Mouse (Mus musculus): ENCODE data around the gene Blvrb.

Blvrb gene

DNA sequence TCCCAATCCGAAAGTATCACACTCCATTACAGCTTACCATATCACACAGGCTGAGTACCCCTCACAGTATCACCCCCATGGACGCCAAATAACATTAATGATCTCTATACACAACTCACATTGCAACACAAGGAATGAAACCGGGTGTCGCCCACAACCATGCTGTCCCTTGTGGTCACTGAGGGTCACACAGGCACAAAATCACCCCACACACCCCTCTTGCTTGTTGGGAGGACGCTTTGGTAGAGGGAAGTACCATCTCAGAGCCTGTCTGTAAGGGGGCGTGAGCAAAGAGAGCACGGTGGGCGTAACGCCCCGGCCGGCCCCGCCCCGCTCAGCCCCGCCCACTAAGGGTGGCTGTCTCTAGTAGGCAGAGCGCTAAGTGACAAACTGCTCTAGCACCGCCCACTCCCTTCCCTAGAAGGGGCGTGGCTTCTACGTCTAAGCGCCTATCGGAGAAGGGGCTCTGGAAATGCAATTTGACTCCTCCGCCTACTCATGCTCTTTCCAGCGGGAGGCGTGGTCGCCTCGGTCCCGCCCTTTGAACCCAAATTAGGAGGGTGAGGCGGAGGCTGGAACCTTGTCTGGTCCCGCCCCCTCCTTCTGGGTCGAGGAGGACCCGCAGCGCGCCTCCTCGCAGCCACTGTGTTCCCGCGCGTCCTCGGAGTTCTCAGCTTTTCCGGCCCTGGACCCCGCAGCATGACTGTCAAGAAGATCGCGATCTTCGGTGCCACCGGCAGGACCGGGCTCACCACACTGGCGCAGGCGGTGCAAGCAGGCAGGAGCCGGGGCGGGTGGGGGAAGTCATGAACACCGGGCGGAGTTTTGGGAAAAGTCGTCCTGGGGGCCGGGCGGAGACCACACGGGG, at the start of gene Blvrb, which contains the start of gene Sptbn4:
Gene Blvrb (plus strand): TSS at position 560 of the 868 bp plus-strand sequence.
Gene Sptbn4 (minus strand): TSS at position 268 of the 868 bp plus-strand sequence.
- DNase-seq (ENCODE audit: low spot score in 2 of 2): peak; percentile 98 to 99

- no peak for DNase-seq (ENCODE audit: low spot score in 2 of 2)
Measured at GRCm38 (mm10) chr7:27400545-27400944, 47.2 kb upstream of the Blvrb start.

DNA sequence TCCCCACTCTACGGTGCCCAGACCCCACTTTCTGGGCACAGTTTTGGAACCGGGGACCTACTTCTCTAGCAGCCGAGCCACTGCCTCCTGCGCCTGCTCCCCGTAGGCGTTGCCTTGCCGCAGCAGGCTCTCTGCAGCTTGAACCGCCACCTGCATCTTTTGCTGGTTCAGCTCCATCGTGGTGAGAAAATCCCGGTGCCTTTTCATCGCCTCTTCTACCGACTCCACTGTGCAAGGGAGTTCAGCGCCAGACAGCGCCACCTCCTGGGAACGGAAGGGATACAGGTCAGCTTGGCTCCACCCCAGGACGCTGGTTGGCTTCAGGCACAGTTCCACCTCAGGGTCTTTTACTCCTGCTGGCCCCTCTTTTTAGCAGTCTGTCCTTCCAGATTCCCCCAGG, 45.1 kb upstream of the Blvrb start:
- peak; percentile 68 to 76 for DNase-seq (ENCODE audit: low spot score in 2 of 2)

DNA sequence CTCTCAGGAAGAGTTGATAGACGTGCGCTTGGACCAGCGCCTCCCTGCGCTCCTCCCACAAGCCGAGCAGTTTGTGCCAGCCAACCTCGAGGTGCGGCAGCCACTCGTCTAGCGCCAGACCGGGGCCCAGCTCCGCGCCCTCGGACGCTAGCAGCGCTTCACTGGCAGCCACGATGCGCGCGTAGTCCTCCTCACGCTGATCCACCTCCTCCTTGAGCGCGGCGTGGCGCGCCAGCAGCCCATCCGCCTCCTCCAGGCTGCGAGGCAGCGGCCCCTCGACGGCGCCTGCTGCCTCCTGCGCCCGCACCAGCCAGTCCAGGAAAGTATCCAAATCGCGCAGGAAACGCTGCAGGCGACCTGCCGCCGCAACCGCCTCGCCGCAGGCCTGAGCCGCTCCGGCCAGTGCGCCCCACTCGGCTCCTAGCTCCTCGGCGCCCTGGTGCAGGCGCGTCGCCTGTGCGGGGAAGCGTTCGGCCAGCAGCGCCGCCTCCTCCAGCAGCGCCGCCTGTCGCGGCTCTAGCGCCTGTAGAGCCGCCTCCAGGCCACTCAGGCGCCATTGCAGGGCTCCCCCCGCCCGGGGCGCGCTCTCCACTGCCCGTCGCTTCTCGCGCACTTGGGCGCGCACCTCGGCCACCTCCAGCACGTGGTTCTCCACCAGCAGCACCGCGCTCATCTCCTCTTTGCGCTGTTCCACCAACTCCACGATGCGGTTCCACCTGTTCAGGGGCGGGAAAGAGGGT, 43.4 kb upstream of the Blvrb start:
- DNase-seq (ENCODE audit: low spot score in 2 of 2): no peak

DNA sequence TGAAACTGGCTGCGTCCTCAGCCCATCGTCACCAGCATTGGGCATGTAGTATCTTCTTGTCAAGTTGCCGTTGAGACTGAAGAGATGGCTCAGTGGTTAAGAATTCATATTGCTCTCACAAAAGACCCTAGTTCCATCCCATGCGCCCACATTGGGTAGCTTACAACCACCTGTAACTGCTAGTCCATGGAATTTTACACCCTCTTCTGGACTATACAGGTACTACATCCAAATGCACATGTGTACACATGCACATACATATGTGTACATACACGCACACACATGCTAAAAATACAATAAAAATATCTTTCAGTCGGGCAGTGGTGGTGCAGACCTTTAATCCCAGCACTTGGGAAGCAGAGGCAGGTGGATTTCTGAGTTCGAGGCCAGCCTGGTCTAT, 41.3 kb upstream of the Blvrb start:
- DNase-seq (ENCODE audit: low spot score in 2 of 2): no peak

- DNase-seq (ENCODE audit: low spot score in 2 of 2): no peak
Measured at GRCm38 (mm10) chr7:27407816-27408215, 40.0 kb upstream of the Blvrb start.

DNA sequence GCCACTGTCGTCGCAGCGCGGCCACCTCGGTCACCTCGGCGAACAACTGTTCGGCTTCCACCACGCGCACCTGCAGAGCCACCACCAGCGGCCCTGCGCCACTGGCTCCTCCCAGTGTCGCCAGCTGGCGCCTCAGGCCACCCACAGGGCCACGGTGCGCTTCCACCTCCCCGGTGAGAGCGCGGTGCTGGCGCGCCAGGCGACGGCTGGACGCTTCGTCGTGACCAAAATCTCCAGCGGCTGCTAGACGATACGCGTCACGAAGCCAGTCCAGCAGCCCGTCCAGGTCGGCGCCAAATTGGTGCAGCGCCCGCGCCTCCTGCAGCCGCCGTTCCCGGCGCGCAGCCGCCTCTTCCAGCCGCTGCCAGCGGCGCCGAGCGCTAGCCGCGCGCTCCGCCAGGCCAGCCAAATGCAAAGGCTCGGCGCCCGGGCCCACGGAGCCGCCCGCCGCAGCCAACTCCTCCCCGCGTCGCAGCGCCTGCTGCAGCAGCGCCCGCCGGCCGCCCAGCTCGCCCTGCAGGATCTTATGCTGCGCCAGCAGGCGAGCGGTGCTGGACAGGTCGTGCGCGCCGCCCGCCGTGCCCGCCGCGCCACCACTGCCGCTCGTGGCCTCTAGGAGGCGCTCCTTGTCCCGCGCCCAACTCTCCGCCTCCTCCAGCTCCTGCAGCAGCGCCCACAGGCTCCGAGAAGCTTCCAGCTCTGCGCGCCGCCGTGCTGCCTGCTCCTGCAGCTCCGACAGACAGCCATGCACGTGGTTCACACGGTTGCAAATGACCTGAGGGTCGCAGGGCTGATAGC, 39.2 kb upstream of the Blvrb start:
- peak in 1 of 2 experiments; percentile 46 for DNase-seq (ENCODE audit: low spot score in 2 of 2)

DNA sequence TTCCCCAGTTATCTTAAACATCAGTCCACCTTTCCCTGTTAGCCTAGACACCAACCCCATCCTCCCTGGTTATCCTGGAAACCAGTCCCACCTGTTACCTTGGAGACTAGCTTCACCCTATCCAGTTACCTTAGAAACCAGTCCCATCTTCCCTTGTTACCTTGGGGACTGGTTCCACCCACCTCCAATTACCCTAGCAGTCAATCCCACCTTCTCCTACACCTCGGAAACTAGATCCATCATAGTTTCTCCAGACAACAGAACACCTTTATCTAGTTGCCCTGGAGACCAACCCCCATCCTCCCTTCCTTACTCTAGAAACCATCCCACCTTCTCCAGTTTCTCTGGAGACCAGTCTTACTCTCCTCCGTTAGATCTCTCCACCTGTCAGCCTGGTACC, 30.6 kb upstream of the Blvrb start:
- no peak for DNase-seq (ENCODE audit: low spot score in 2 of 2)

- no peak for DNase-seq (ENCODE audit: low spot score in 2 of 2)
Measured at GRCm38 (mm10) chr7:27419101-27419500, 28.7 kb upstream of the Blvrb start.

- no peak for DNase-seq (ENCODE audit: low spot score in 2 of 2)
Measured at GRCm38 (mm10) chr7:27423556-27424326, 24.0 kb upstream of the Blvrb start.

- no peak for DNase-seq (ENCODE audit: low spot score in 2 of 2)
Measured at GRCm38 (mm10) chr7:27427387-27427786, 20.4 kb upstream of the Blvrb start.

DNA sequence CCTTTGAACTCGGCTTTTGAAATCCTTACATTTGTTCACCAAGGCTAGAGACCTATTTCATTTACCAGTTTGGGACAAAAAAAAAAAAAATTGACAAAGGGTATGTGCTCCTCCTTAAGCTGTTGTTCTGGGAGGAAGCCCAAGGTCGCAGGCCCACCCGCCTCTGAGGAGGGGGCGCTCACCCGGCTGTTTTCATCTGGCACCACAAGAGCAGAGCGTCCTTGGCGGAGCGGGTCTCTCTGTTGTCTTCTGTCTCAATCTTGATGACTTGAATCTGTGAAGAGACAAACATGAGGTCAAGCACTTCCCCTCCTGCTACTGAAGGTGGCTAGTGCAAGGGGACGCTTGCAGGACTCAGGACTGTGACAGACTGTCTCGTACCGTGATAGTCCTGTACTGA, 19.8 kb upstream of the Blvrb start:
- DNase-seq (ENCODE audit: low spot score in 2 of 2): no peak

DNA sequence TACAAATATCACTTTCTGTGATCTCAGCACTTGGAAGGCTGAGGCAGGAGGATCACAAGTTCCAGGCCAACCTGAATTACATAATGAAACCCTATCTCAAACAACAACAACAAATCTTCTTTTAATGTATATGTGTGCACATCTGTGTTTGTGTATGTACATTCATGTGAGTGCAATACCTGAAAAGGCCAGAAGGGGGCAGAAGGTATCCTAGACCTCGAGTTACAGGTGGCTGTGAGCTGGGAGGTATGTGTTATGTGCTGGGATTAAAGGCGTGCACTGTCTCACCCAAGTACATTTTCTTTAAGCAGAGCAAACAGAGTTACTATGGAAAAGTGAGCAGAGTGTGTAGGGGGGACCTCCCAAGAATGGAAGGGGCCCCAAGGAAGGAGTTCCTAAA, 18.6 kb upstream of the Blvrb start:
- no peak for DNase-seq (ENCODE audit: low spot score in 2 of 2)

GRCm38 (mm10) chr7:27433349-27433748, 14.4 kb upstream of the Blvrb start:
- DNase-seq (ENCODE audit: low spot score in 2 of 2): no peak

GRCm38 (mm10) chr7:27433794-27434193, 14.0 kb upstream of the Blvrb start:
- no peak for DNase-seq (ENCODE audit: low spot score in 2 of 2)

GRCm38 (mm10) chr7:27437544-27437943, 10.2 kb upstream of the Blvrb start:
- no peak for DNase-seq (ENCODE audit: low spot score in 2 of 2)

- no peak for DNase-seq (ENCODE audit: low spot score in 2 of 2)
Measured at GRCm38 (mm10) chr7:27440014-27440413, 7.8 kb upstream of the Blvrb start.

GRCm38 (mm10) chr7:27446051-27446450, 1.7 kb upstream of the Blvrb start:
- DNase-seq (ENCODE audit: low spot score in 2 of 2): no peak

DNA sequence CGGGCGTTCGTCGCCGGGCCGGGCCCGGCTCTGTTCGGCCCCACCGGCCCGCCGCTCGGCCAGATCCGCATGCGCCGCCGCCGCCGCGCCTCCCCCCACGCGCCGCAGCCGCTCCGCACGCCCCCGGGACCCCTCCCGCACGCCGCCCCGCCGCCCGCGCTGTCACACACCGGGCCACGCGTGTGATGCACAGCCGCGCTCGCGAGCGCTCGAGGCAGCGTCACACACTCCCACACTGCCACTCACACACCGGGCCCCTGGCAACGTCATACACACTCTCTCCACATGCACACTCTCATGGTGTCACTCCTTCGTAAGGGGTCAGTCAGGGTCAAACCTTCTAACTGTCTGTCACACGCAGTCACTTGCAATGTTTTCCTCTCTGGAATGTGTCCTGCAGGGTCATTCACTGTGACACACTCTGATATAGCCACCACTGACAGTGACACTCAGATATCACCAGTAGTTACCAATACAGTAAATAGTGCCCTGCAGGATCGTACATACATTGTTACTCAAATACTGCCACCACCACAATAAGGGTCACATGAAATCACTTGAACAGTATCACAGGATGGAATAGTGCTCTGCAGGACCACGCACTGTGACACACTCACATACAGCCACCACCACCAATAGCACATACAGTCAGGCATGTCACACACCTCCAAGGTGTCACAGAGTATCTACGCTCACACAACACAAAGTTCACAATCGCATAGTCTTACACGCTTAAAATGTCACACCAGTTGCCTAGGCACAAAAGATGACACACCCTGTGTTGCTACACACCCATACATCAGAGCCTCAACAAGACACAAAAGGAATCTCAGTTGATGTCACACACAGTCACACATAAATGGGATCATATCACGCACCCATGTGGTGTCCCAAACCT, 1.0 kb upstream of the Blvrb start:
- peak; percentile 74 to 77 for DNase-seq (ENCODE audit: low spot score in 2 of 2)

All from right cerebral cortex, postnatal 36 days (tissue).